ENCODE assay signal across 8 mouse cellular contexts in genomic region chr7:141475805-141476158, GRCm38 (mm10). TPM values are rescaled to one million over a fixed set of nuclear protein-coding genes. Genes with fewer than 3 reads are reported as not detected.
DNase-seq lines count a peak whose midpoint lies in the region; ATAC-seq and TF ChIP-seq lines count a peak whose summit lies in the region.

No protein-coding gene starts in this region.

- H3K4me3 ChIP-seq in kidney, postnatal 0 days (replicated peaks; ENCODE audit: low read depth, low read length) = peak overlapping the region; percentile 77
- H3K4me3 ChIP-seq in bone marrow macrophage, adult 2 months (ENCODE audit: insufficient read depth, low read length) = peak overlapping the region; percentile 82
- H3K4me3 ChIP-seq in hindbrain, embryonic 15.5 days = peak overlapping the region; percentile 87
- H3K4me3 ChIP-seq in midbrain, embryonic 14.5 days (replicated peaks; ENCODE audit: low read depth, low read length) = peak overlapping the region; percentile 70

- no peak for TF ChIP-seq CTCF in kidney, postnatal 0 days (IDR thresholded peaks at IDR 0.05; ENCODE audit: low read depth)
- TF ChIP-seq CTCF in bone marrow macrophage, adult 2 months (IDR thresholded peaks at IDR 0.05; ENCODE audit: low read depth, low read length) = no peak

- H3K9ac ChIP-seq in kidney, postnatal 0 days (ENCODE audit: low read depth, low read length) = peak overlapping the region; percentile 88
- H3K9ac ChIP-seq in hindbrain, embryonic 15.5 days = peak overlapping the region; percentile 86
- peak overlapping the region; percentile 89; the same call in 1 of the 2 replicates for H3K9ac ChIP-seq in midbrain, embryonic 14.5 days (replicated peaks; ENCODE audit: low read length)

- TF ChIP-seq POLR2A in bone marrow macrophage, adult 2 months (IDR thresholded peaks at IDR 0.05; ENCODE audit: borderline replicate concordance, low read depth, low read length) = no peak

- ATAC-seq in kidney, postnatal 0 days (replicated peaks; ENCODE audit: low FRiP score, low read depth) = 0 out of 2 replicates have a peak, but pooled peaks have one; percentile 0
- ATAC-seq in hindbrain, embryonic 15.5 days (ENCODE audit: low FRiP score, low read depth) = no peak
- ATAC-seq in midbrain, embryonic 14.5 days (ENCODE audit: low FRiP score, low TSS enrichment) = no peak

- DNase-seq in kidney, postnatal 0 days (ENCODE audit: low spot score) = peak; percentile 35
- no peak for DNase-seq in kidney, adult 8-10 months
- DNase-seq in midbrain, embryonic 14.5 days = no peak
- no peak for DNase-seq in urinary bladder, postnatal 25 days (ENCODE audit: low spot score)
- no peak for DNase-seq in cerebellum, adult 9-10 months
- no peak for DNase-seq in spleen, postnatal 14 days (ENCODE audit: low spot score in 2 of 2)

- no peaks in the 10 kb centered on the region for H3K27me3 ChIP-seq in kidney, postnatal 0 days (ENCODE audit: insufficient read depth, low read length)
- peaks cover 7% of the 10 kb centered on the region for H3K27me3 ChIP-seq in hindbrain, embryonic 15.5 days
- H3K27me3 ChIP-seq in midbrain, embryonic 14.5 days (ENCODE audit: control insufficient read depth, insufficient read depth, low read length) = peaks cover 10% of the 10 kb centered on the region

- peaks cover 11% of the 10 kb centered on the region for H3K36me3 ChIP-seq in kidney, postnatal 0 days (ENCODE audit: insufficient read depth, low read length)
- H3K36me3 ChIP-seq in hindbrain, embryonic 15.5 days = peaks cover 17% of the 10 kb centered on the region
- H3K36me3 ChIP-seq in midbrain, embryonic 14.5 days (ENCODE audit: control insufficient read depth, insufficient read depth, low read length) = peaks cover 19% of the 10 kb centered on the region

- peaks cover 19% of the 10 kb centered on the region for H3K4me1 ChIP-seq in kidney, postnatal 0 days (replicated peaks; ENCODE audit: insufficient read depth, low read length)
- peaks cover 30% of the 10 kb centered on the region for H3K4me1 ChIP-seq in bone marrow macrophage, adult 2 months (ENCODE audit: control insufficient read depth, insufficient read depth, low read length)
- H3K4me1 ChIP-seq in hindbrain, embryonic 15.5 days (replicated peaks) = peaks cover 36% of the 10 kb centered on the region
- H3K4me1 ChIP-seq in midbrain, embryonic 14.5 days (ENCODE audit: control insufficient read depth, insufficient read depth, low read length) = peaks cover 13% of the 10 kb centered on the region

- peak overlapping the region; percentile 96 for H3K27ac ChIP-seq in kidney, postnatal 0 days
- H3K27ac ChIP-seq in bone marrow macrophage, adult 2 months (ENCODE audit: insufficient read depth, low read depth, low read length) = peak overlapping the region; percentile 72
- H3K27ac ChIP-seq in hindbrain, embryonic 15.5 days (replicated peaks) = peak overlapping the region; percentile 84
- no peak overlapping the region for H3K27ac ChIP-seq in midbrain, embryonic 14.5 days (replicated peaks; ENCODE audit: low read depth, low read length)

- H3K9me3 ChIP-seq in kidney, postnatal 0 days (replicated peaks; ENCODE audit: low read length) = no peaks in the 10 kb centered on the region
- no peaks in the 10 kb centered on the region for H3K9me3 ChIP-seq in hindbrain, embryonic 15.5 days
- H3K9me3 ChIP-seq in midbrain, embryonic 14.5 days (ENCODE audit: control insufficient read depth, low read length) = no peaks in the 10 kb centered on the region

- peak overlapping the region; percentile 97 for H3K4me2 ChIP-seq in kidney, postnatal 0 days (ENCODE audit: low read length)
- peak overlapping the region; percentile 93 for H3K4me2 ChIP-seq in hindbrain, embryonic 15.5 days
- H3K4me2 ChIP-seq in midbrain, embryonic 14.5 days (ENCODE audit: low read length) = peak overlapping the region; percentile 93

- WGBS in kidney, postnatal 0 days = 2% methylated on average over 12 of the region's 12 CpGs
- 2% methylated on average over 12 of the region's 12 CpGs for WGBS in hindbrain, embryonic 15.5 days
- 3% methylated on average over 12 of the region's 12 CpGs for WGBS in midbrain, embryonic 14.5 days

RNA-seq across cellular contexts. Expression of gene Tspan4, which starts 0.7 kb away (rescaled TPM):
- 109 and 115 TPM in 2 replicates for polyA plus RNA-seq in kidney, postnatal 0 days (2015; fragmentation: Nextera tagmentation; extraction: Ambion mirVana)
- 99.8 and 102 TPM in 2 replicates for polyA plus RNA-seq in bone marrow macrophage, adult 2 months (2012; ENCODE audit: insufficient read depth, insufficient read length, missing spikeins)
- polyA plus RNA-seq in hindbrain, embryonic 15.5 days (2015; fragmentation: Nextera tagmentation; extraction: Ambion mirVana) = 63.2 and 66.7 TPM in 2 replicates
- polyA plus RNA-seq in midbrain, embryonic 14.5 days (2014; fragmentation: Nextera tagmentation; extraction: Ambion mirVana) = 35.2 and 36.4 TPM in 2 replicates

RNA-seq across cellular contexts. Expression of gene Polr2l, which starts 0.8 kb away (rescaled TPM):
- polyA plus RNA-seq in kidney, postnatal 0 days (2015; fragmentation: Nextera tagmentation; extraction: Ambion mirVana) = 68.5 and 72.2 TPM in 2 replicates
- polyA plus RNA-seq in bone marrow macrophage, adult 2 months (2012; ENCODE audit: insufficient read depth, insufficient read length, missing spikeins) = 4.8 and 5.0 TPM in 2 replicates
- 85.9 and 86.2 TPM in 2 replicates for polyA plus RNA-seq in hindbrain, embryonic 15.5 days (2015; fragmentation: Nextera tagmentation; extraction: Ambion mirVana)
- polyA plus RNA-seq in midbrain, embryonic 14.5 days (2014; fragmentation: Nextera tagmentation; extraction: Ambion mirVana) = 75.1 and 93.3 TPM in 2 replicates

RNA-seq across cellular contexts. Expression of gene Cd151, which starts 8.6 kb away (rescaled TPM):
- polyA plus RNA-seq in kidney, postnatal 0 days (2015; fragmentation: Nextera tagmentation; extraction: Ambion mirVana) = 36.1 and 37.2 TPM in 2 replicates
- polyA plus RNA-seq in bone marrow macrophage, adult 2 months (2012; ENCODE audit: insufficient read depth, insufficient read length, missing spikeins) = 49.5 and 57.9 TPM in 2 replicates
- polyA plus RNA-seq in hindbrain, embryonic 15.5 days (2015; fragmentation: Nextera tagmentation; extraction: Ambion mirVana) = 20.6 and 20.7 TPM in 2 replicates
- 43.8 and 44.1 TPM in 2 replicates for polyA plus RNA-seq in midbrain, embryonic 14.5 days (2014; fragmentation: Nextera tagmentation; extraction: Ambion mirVana)

RNA-seq across cellular contexts. Expression of gene Cracr2b, which starts 14.9 kb away (rescaled TPM):
- 16.1 and 20.5 TPM in 2 replicates for polyA plus RNA-seq in kidney, postnatal 0 days (2015; fragmentation: Nextera tagmentation; extraction: Ambion mirVana)
- polyA plus RNA-seq in bone marrow macrophage, adult 2 months (2012; ENCODE audit: insufficient read depth, insufficient read length, missing spikeins) = 66.8 and 69.6 TPM in 2 replicates
- polyA plus RNA-seq in hindbrain, embryonic 15.5 days (2015; fragmentation: Nextera tagmentation; extraction: Ambion mirVana) = 7.1 and 9.5 TPM in 2 replicates
- polyA plus RNA-seq in midbrain, embryonic 14.5 days (2014; fragmentation: Nextera tagmentation; extraction: Ambion mirVana) = 3.8 and 4.6 TPM in 2 replicates

RNA-seq across cellular contexts. Expression of gene Pnpla2, which starts 20.8 kb away (rescaled TPM):
- polyA plus RNA-seq in kidney, postnatal 0 days (2015; fragmentation: Nextera tagmentation; extraction: Ambion mirVana) = 68.0 and 72.9 TPM in 2 replicates
- polyA plus RNA-seq in bone marrow macrophage, adult 2 months (2012; ENCODE audit: insufficient read depth, insufficient read length, missing spikeins) = 92.9 and 94.0 TPM in 2 replicates
- 19.7 and 19.8 TPM in 2 replicates for polyA plus RNA-seq in hindbrain, embryonic 15.5 days (2015; fragmentation: Nextera tagmentation; extraction: Ambion mirVana)
- polyA plus RNA-seq in midbrain, embryonic 14.5 days (2014; fragmentation: Nextera tagmentation; extraction: Ambion mirVana) = 15.8 and 15.9 TPM in 2 replicates

Comparison
In these comparisons a context has a peak if more than half of its experiments do, and no peak if none do; other contexts are left out.
1. RNA of gene Polr2l, which starts 0.8 kb away (polyA plus RNA-seq): 85.9 to 86.2 TPM in hindbrain, embryonic 15.5 days, 75.1 to 93.3 TPM in midbrain, embryonic 14.5 days and 68.5 to 72.2 TPM in kidney, postnatal 0 days; 4.8 to 5.0 TPM in bone marrow macrophage, adult 2 months; every median in the first group is over 10 times any median in the second.
2. Peak in every context shown above with its lines, with median percentiles within 50 percentile points of each other: H3K4me2 ChIP-seq, H3K4me3 ChIP-seq and H3K9ac ChIP-seq.